Mouse (Mus musculus): Measurements from ENCODE around the gene Gm13057.
"Not testable (repeated sequence)": the region's sequence is repeated elsewhere in the genome, so short reads cannot be mapped to it uniquely, and the experiment has no call there.

Gm13057 gene

DNA sequence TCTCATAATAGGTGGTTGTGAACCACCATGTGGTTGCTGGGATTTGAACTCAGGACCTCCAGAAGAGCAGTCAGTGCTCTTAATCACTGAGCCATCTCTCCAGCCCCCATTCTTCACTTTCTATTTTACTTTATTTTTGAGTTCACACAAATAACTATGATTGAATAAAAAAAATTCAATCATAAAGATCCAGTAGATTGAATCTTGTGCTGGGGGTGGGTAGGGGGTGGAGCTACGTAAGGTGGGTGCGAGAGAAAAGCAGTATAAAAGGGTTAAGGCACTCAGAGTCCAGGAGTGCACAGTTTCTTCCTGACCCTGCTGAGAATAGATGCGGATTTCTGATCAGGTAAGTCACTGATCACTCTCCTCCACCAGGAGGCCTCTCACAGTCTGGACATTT, at the start of gene Gm13057, which contains the start of gene BC080695:
Gm13057 (plus strand) TSS at position 310 of the 400 bp plus-strand sequence.
BC080695 (plus strand) TSS at position 301 of the 400 bp plus-strand sequence.
- not testable (repeated sequence) for DNase-seq (ENCODE audit: low spot score in 2 of 2)

DNA sequence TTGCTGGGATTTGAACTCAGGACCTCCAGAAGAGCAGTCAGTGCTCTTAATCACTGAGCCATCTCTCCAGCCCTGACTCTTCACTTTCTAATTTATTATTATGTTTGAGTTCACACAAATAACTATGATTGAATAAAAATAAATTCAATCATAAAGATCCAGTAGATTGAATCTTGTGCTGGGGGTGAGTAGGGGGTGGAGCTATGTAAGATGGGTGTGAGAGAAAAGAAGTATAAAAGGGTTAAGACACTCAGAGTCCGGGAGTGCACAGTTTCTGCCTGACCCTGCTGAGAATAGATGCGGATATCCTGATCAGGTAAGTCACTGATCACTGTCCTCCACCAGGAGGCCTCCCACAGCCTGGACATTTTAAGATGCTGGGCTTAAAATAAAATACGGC, 40.5 kb upstream of the Gm13057 start, which contains the start of gene Gm13043:
Gm13043 (plus strand) TSS at position 301 of the 400 bp plus-strand sequence.
- no peak for DNase-seq (ENCODE audit: low spot score in 2 of 2)

DNA sequence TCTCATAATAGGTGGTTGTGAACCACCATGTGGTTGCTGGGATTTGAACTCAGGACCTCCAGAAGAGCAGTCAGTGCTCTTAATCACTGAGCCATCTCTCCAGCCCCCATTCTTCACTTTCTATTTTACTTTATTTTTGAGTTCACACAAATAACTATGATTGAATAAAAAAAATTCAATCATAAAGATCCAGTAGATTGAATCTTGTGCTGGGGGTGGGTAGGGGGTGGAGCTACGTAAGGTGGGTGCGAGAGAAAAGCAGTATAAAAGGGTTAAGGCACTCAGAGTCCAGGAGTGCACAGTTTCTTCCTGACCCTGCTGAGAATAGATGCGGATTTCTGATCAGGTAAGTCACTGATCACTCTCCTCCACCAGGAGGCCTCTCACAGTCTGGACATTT, 15.9 kb upstream of the Gm13057 start, which contains the start of gene Gm13040:
Gm13040 (plus strand) TSS at position 301 of the 400 bp plus-strand sequence.
- not testable (repeated sequence) for DNase-seq (ENCODE audit: low spot score in 2 of 2)

All from frontal cortex, postnatal 10 days (tissue).